Mouse (Mus musculus) adrenal gland, adult (tissue): ENCODE measurements at regions not wholly inside any gene's neighbourhood (a gene's known extent, or its start where the extent isn't known, plus 50 kb on each side); places are given as distances from the start of the nearest gene placed in this dataset.
"Not testable (repeated sequence)": the region's sequence is repeated elsewhere in the genome, so short reads cannot be mapped to it uniquely, and the experiment has no call there.

Source experiments
- DNase-seq, 2 experiments: peaks; one replicate each; pipeline ENCODE4 v3.0.0; 2022 to 2023; ENCODE audit warnings: low spot score in 1 of 2; ENCODE audit not compliant: inconsistent age in 2 of 2

GRCm38 (mm10) chr2:171605064-171605463 lies 438.2 kb downstream of the Cbln4 start:
- no peak for DNase-seq

DNA sequence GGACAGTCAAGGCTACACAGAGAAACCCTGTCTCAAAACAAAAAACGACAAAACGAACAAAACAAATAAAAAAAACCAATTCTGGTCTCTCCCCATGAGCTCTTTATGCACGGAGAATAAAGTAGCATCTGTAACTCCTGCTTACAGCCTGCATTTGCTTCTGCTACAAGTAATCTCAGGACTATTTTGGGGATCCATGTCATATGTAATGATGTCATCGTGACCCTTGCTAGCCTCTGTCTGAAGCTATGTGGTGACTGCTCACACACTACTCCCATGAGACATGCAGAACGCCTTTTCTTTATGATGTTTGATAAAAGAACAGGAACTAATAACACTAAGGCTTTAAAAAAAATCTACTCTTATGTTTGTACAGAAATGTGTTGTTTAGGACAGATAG lies 448.0 kb downstream of the Cbln4 start:
- no peak for DNase-seq

DNA sequence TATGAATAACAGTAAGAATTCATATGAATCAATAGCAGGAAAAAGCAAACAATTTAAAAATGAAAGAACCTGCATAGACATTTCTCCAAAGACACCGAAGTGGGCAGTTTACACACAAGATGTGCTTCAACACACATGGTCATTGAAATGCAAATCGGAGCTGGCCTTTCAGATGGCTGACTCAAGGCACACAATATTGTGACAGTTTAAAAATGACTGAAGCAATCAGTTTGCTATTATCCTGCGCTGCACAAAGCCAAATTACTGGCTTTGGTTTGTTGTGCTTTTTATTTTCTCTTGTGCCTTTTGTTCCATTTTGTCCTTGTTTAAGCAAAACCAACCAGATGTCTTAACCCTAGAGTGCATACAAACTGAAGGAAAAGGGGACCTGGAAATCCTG lies 449.4 kb downstream of the Cbln4 start:
- DNase-seq = no peak

GRCm38 (mm10) chr2:171592315-171592714 lies 451.0 kb downstream of the Cbln4 start:
- DNase-seq = no peak

DNA sequence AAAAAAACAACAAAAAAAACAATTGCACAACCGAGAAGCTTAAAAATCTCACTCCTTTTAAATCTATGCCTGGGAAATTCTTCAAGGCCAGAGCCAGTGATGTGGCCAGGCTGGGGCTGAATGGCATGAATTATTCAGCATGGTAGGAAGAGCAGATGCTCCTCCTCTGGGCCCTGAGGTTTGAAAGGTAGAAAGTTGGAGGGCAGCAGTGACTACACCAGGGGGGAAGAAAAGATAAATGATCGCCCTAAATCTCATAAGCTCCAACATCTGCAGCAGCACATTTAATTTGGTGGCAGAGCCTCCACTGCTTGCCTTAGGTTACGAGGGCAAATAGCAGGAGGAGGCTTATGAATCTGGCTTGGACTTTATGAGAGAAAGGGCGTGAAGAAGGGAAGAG lies 455.1 kb downstream of the Cbln4 start:
- DNase-seq = no peak

DNA sequence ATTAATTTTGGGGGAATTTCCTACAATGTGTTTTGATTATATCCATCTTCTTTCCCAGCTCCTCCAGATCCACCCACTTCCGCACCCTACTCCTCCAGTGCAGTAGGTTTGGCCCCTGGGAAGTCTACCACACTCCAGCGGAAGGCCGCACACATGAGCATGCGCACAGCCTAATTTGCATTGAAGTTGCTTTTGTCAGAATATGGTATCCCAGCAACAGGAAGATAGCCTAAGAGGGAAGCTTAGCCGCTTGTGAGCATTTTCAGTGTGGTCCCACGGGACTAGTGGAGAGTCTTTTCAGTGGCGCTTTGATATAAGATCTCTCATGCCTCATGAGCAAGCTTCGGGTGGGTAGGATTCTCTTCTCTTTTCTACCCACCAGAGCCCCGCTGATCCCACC lies 455.6 kb downstream of the Cbln4 start:
- no peak for DNase-seq

GRCm38 (mm10) chr2:171586853-171587220 lies 456.4 kb downstream of the Cbln4 start:
- no peak for DNase-seq

- peak; percentile 18 to 48 for DNase-seq
These were observed 456.9 kb downstream of the Cbln4 start for GRCm38 (mm10) chr2:171586217-171586852.

GRCm38 (mm10) chr2:171574360-171574759 lies 468.9 kb downstream of the Cbln4 start:
- DNase-seq = no peak

GRCm38 (mm10) chr2:171562656-171563055 lies 480.6 kb downstream of the Cbln4 start:
- no peak for DNase-seq

DNA sequence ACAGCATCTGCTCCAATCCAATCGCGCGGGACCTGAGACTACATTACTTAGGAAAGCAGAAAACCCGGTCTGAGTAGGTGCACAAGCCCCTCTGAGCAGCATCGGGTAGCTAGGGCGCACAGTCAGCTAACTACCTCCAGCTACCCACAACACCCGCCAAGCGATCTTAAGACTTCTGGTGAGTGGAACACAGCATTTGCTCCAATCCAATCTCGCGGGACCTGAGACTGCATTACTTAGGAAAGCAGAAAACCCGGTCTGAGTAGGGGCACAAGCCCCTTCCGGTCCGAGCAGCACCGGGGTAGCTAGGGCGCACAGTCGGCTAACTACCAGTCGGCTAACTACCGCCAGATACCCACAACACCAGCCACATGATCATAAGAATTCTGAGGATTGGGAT lies 500.5 kb downstream of the Cbln4 start:
- DNase-seq = not testable (repeated sequence)

DNA sequence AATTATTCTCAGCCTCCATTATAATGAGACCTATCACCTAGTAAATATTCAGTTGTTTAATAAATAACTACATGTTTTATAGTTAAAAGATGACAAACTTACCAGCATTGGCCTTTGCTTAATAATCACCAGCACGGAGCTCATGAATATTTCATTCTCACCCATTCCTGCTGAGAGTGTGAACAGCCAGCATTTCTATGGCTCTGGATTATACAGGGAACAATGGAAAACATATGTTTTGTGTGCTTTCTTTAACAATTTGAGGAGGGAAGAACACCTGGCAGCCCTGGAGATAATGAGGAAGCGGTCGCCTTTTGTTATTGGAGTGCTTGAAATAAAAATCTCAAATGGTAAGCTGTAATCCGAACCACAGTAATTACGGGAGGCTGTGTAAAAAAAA lies 528.4 kb downstream of the Cbln4 start:
- DNase-seq = no peak

DNA sequence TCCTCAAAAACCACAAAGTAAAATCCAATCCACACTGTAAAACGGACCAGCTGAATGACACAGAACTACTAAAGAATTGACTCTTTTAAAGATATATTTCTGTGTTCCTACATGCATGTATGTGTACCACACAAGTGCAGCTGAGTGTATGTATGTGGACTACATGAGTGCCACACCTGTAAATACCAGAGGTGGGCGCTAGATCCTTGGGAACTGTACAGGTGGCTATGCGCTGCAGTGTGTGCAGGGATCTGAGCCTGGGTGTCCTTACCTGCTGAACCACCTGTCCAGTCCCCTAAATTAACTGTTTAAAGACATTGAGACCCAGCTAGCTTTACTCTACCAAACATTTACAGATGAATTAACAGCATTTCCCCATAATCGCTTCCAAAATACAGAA lies 546.6 kb downstream of the Cbln4 start:
- no peak for DNase-seq

GRCm38 (mm10) chr2:171493741-171494140 lies 549.5 kb downstream of the Cbln4 start:
- DNase-seq = peak; percentile 40 to 84

DNA sequence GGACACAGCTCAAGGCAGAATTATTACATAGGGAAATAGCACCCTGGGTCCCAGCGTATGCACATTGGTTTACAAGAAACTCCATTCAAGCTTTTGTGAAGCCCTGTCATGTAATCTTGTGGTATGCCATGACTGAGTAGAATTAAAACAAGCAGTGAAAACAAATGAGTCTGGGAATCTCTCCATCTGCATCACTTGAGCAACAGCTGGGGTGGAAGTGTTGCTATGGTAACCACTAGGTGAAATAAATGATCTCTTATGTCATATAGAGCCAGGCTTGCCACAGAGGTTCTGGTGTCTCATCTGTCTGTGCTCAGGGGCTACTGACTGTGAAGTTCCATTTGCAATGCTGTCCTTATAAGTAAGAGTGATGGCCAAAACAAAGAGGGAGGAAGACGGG lies 556.0 kb downstream of the Cbln4 start:
- DNase-seq = no peak

DNA sequence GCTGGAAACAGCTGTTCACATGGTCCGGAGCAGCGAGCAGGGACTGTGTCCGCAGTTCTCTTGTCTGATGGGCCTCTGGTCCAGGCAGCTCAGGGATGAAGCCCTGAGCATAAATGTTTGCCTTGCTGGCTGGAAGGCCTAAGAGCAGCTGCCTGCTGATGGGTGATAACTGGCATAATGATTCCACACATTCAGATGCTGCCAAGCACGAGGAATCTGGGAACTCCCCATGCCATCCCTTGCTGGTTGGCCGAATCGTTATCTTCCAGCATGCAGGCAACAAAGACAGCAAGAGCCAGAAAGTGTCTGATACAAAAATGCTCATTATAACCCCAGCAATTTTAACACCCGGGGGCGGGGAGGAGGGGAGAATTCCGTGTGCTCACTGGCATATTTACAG lies 590.0 kb downstream of the Cbln4 start:
- DNase-seq = no peak

DNA sequence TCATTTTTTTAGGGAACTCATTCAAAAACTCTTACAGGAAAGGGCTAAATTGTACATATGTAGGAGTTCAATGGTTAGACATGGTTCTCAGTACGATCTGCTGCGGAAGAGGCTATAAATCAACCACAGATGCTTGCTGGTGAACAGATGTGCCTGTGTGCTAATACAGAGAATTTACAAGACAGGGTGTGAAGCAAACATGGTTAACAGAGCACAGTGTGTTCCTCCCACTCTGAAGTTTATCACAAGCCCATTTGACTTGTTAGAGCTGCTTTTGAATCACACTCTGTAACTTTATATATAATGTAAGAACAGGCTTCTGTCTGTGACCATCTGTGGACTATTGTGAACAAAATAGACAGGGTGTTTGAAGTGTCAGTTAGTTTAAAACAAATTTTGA lies 637.2 kb downstream of the Cbln4 start:
- no peak for DNase-seq

DNA sequence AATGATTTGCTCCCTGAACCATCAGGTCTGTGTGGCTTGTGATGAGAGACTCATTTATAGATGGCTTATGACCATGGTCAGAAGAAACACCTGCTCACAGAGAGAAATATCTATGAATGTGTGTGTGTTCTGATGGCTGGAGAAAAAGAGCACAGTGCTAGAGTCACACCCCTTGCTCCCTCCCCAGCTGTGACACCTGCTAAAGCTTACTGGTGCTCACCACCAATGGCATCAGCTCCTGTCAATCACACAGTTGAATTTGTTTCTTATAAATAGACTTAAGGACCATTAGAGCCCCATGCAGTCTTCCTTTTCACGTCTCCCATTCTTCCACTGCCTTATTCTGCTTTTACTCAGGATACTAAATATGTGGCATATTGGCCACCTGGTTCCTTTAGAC lies 654.3 kb downstream of the Cbln4 start:
- DNase-seq = no peak

GRCm38 (mm10) chr2:171373457-171373856 lies 641.9 kb downstream of the Dok5 start:
- no peak for DNase-seq

DNA sequence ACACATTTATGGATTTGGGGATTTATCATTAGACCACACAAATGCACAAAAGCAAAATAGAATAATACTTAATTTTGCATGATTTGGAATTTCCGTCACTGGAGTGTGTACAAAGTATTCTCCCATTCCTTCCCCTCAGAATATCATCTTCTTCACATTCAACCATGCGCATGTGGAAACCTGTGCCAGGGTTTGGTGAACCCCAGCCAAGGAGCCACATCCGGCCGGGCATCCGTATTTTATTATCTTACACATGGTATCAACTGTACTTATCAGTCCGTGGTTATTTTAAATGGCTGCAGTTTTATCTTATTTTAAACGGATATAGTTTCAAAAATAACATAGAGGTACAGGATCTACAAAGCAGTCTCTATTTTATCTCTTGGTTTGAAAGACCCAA lies 641.4 kb downstream of the Dok5 start:
- DNase-seq = no peak

- DNase-seq = no peak
These were observed 640.1 kb downstream of the Dok5 start for GRCm38 (mm10) chr2:171371751-171372150.

GRCm38 (mm10) chr2:171365553-171365952 lies 633.9 kb downstream of the Dok5 start:
- no peak for DNase-seq

- no peak for DNase-seq
These were observed 633.0 kb downstream of the Dok5 start for GRCm38 (mm10) chr2:171364621-171365020.

GRCm38 (mm10) chr2:171363381-171363780 lies 631.8 kb downstream of the Dok5 start:
- DNase-seq = no peak
